Mouse (Mus musculus): ENCODE results near the gene Wfdc9.

- no peak for TF ChIP-seq CTCF (IDR thresholded peaks at IDR 0.05; ENCODE audit: low read depth, low read length)
- no peak for TF ChIP-seq POLR2A (IDR thresholded peaks at IDR 0.05; ENCODE audit: borderline replicate concordance, low read depth, low read length)
These were observed 52.0 kb downstream of the Wfdc9 start for GRCm38 (mm10) chr2:164604411-164604810.

Measured in bone marrow macrophage, adult 2 months (primary cell).